Mouse (Mus musculus) CH12.LX (cell line): ENCODE measurements at regions not wholly inside any gene's neighbourhood (a gene's known extent, or its start where the extent isn't known, plus 50 kb on each side); places are given as distances from the start of the nearest gene placed in this dataset.
A peak's percentile ranks its signal among the peaks of the same experiment; 100 is the strongest.

ENCODE experiments used
- DNase-seq: peaks from one replicate; pipeline ENCODE4 v3.0.0-alpha.2; 2013; ENCODE audit errors: extremely low read depth
- H3K27ac ChIP-seq: 2 replicates; pipeline ENCODE4 v1.5.1; 2012; ENCODE audit warnings: low read depth, mild to moderate bottlenecking, control low read depth, moderate library complexity; ENCODE audit not compliant: insufficient read depth
- H3K27me3 ChIP-seq: replicated peaks from 2 replicates; pipeline ENCODE3; 2012; ENCODE audit warnings: inconsistent platforms
- H3K36me3 ChIP-seq, 2 experiments: replicated peaks in 1 of 2; 2 replicates each; pipeline versions ENCODE3 to v1.6.1; 2012; ENCODE audit warnings: inconsistent platforms in 1 of 2, low read length in 1 of 2, mild to moderate bottlenecking in 1 of 2, mixed read lengths in 1 of 2, moderate library complexity in 1 of 2; ENCODE audit not compliant: control insufficient read depth in 1 of 2, insufficient read depth in 1 of 2
- H3K4me1 ChIP-seq, 2 experiments: 2 replicates each; pipeline ENCODE4 v1.6.1; 2012; ENCODE audit warnings: inconsistent platforms in 1 of 2, moderate library complexity in 1 of 2; ENCODE audit not compliant: insufficient read depth in 2 of 2, control insufficient read depth in 1 of 2
- H3K4me2 ChIP-seq: 2 replicates; pipeline ENCODE4 v1.6.1; 2012; ENCODE audit warnings: low read depth, mild to moderate bottlenecking, control low read depth; ENCODE audit not compliant: poor library complexity, insufficient read depth, severe bottlenecking
- H3K4me3 ChIP-seq, 3 experiments: fragments of 150-350 bp in 1 of 3; sonication (generic) in 1 of 3; replicated peaks in 1 of 3; 2 replicates each; pipeline versions ENCODE3 to v1.5.1; 2011 to 2012; ENCODE audit warnings: low read depth in 2 of 3, low read length in 2 of 3, mild to moderate bottlenecking in 2 of 3, moderate library complexity in 2 of 3, control low read depth in 1 of 3, improper control_type of control experiment in 1 of 3, inconsistent platforms in 1 of 3, mixed read lengths in 1 of 3; ENCODE audit not compliant: poor library complexity in 1 of 3
- H3K79me2 ChIP-seq: replicated peaks from 2 replicates; pipeline ENCODE4 v1.6.1; 2012; ENCODE audit warnings: mild to moderate bottlenecking, moderate library complexity; ENCODE audit not compliant: control insufficient read depth, poor library complexity, insufficient read depth, severe bottlenecking; ENCODE audit errors: extremely low read depth
- H3K9ac ChIP-seq: 2 replicates; pipeline ENCODE4 v1.6.1; 2012; ENCODE audit warnings: low read depth, mild to moderate bottlenecking, control low read depth, moderate library complexity; ENCODE audit not compliant: insufficient read depth
- H3K9me3 ChIP-seq: replicated peaks from 2 replicates; pipeline ENCODE3; 2012; ENCODE audit warnings: low read length, inconsistent platforms, mixed read lengths
- BHLHE40 ChIP-seq: IDR thresholded peaks from 2 replicates; pipeline ENCODE4 v1.6.1; 2011; ENCODE audit warnings: mild to moderate bottlenecking, low read depth, low read length, improper control_type of control experiment
- CHD2 ChIP-seq: IDR thresholded peaks from 2 replicates; pipeline ENCODE4 v1.6.1; 2011; ENCODE audit warnings: low read length, improper control_type of control experiment
- CTCF ChIP-seq, 2 experiments: IDR thresholded peaks in 1 of 2; conservative IDR thresholded peaks in 1 of 2; 2 replicates each; pipeline ENCODE4 v1.5.1; 2011 to 2012; ENCODE audit warnings: low read depth in 2 of 2, low read length in 2 of 2, improper control_type of control experiment in 1 of 2, inconsistent platforms in 1 of 2, mild to moderate bottlenecking in 1 of 2, moderate library complexity in 1 of 2
- ELF1 ChIP-seq: IDR thresholded peaks from 2 replicates; pipeline ENCODE4 v1.6.1; 2014; ENCODE audit warnings: low read depth, mild to moderate bottlenecking, inconsistent platforms, low read length, improper control_type of control experiment
- EP300 ChIP-seq: IDR thresholded peaks from 2 replicates; pipeline ENCODE4 v1.6.1; 2011; ENCODE audit warnings: low read length, improper control_type of control experiment
- ETS1 ChIP-seq: conservative IDR thresholded peaks from 2 replicates; pipeline ENCODE4 v1.6.1; 2012; ENCODE audit warnings: low read depth, mild to moderate bottlenecking, inconsistent platforms, low read length, improper control_type of control experiment, moderate library complexity
- HCFC1 ChIP-seq: IDR thresholded peaks from 2 replicates; pipeline ENCODE4 v1.6.1; 2012; ENCODE audit warnings: low read depth, mild to moderate bottlenecking, inconsistent platforms, low read length, improper control_type of control experiment
- IRF4 ChIP-seq: IDR thresholded peaks from 2 replicates; pipeline ENCODE4 v1.6.1; 2014; ENCODE audit warnings: low read depth, mild to moderate bottlenecking, inconsistent platforms, low read length, improper control_type of control experiment
- JUN ChIP-seq: IDR thresholded peaks from 2 replicates; pipeline ENCODE4 v1.6.1; 2011; ENCODE audit warnings: low read depth, mild to moderate bottlenecking, low read length, improper control_type of control experiment, moderate library complexity; ENCODE audit not compliant: insufficient read depth
- JUND ChIP-seq: conservative IDR thresholded peaks from 2 replicates; pipeline ENCODE4 v1.6.1; 2011; ENCODE audit warnings: low read depth, low read length, improper control_type of control experiment
- MAFK ChIP-seq: IDR thresholded peaks from 2 replicates; pipeline ENCODE4 v1.6.1; 2011; ENCODE audit warnings: low read length, improper control_type of control experiment; ENCODE audit not compliant: insufficient replicate concordance
- MAX ChIP-seq: IDR thresholded peaks from 2 replicates; pipeline ENCODE4 v1.6.1; 2011; ENCODE audit warnings: low read length, improper control_type of control experiment
- MAZ ChIP-seq: IDR thresholded peaks from 2 replicates; pipeline ENCODE4 v1.6.1; 2012; ENCODE audit warnings: low read depth, mild to moderate bottlenecking, inconsistent platforms, low read length, improper control_type of control experiment, moderate library complexity
- MEF2A ChIP-seq: IDR thresholded peaks from 2 replicates; pipeline ENCODE4 v1.6.1; 2014; ENCODE audit warnings: low read depth, mild to moderate bottlenecking, inconsistent platforms, low read length, improper control_type of control experiment, borderline replicate concordance
- NELFE ChIP-seq: IDR thresholded peaks from 2 replicates; pipeline ENCODE4 v1.6.1; 2011; ENCODE audit warnings: low read depth, low read length, improper control_type of control experiment
- POLR2A ChIP-seq: IDR thresholded peaks from 2 replicates; pipeline ENCODE4 v1.6.1; 2011; ENCODE audit warnings: low read depth, mild to moderate bottlenecking, improper control_type of control experiment, low read length
- POLR2AphosphoS2 ChIP-seq: IDR thresholded peaks from 2 replicates; pipeline ENCODE4 v1.6.1; 2011; ENCODE audit warnings: low read depth, low read length, improper control_type of control experiment
- RAD21 ChIP-seq: IDR thresholded peaks from 2 replicates; pipeline ENCODE4 v1.6.1; 2011; ENCODE audit warnings: low read depth, mild to moderate bottlenecking, low read length, improper control_type of control experiment, moderate library complexity
- TCF12 ChIP-seq: IDR thresholded peaks from 2 replicates; pipeline ENCODE4 v1.6.1; 2014; ENCODE audit warnings: low read depth, mild to moderate bottlenecking, inconsistent platforms, low read length, improper control_type of control experiment
- USF2 ChIP-seq: conservative IDR thresholded peaks from 2 replicates; pipeline ENCODE4 v1.6.1; 2011; ENCODE audit warnings: low read depth, low read length, improper control_type of control experiment
- ZC3H11A ChIP-seq: IDR thresholded peaks from 2 replicates; pipeline ENCODE4 v1.6.1; 2012; ENCODE audit warnings: low read depth, mild to moderate bottlenecking, inconsistent platforms, low read length, improper control_type of control experiment
- ZKSCAN1 ChIP-seq: IDR thresholded peaks from 2 replicates; pipeline ENCODE4 v1.6.1; 2012; ENCODE audit warnings: low read depth, inconsistent platforms, low read length, improper control_type of control experiment, borderline replicate concordance
- ZNF384 ChIP-seq: IDR thresholded peaks from 2 replicates; pipeline ENCODE4 v1.6.1; 2012; ENCODE audit warnings: low read depth, low read length, improper control_type of control experiment, inconsistent platforms
- dilution Hi-C: fragments of 300-500 bp; cut with MboI; formaldehyde crosslinking; loops from 2 replicates; pipeline ENCODE4 v1.14.3; 2020; ENCODE audit warnings: low sequenced_read_pairs; ENCODE audit not compliant: extremely low pct_unique_long_range_greater_than_20kb, extremely low pct_ligation_motif_present
- in situ Hi-C: fragments of 300-500 bp; cut with MboI; formaldehyde crosslinking; loops from 3 replicates; pipeline ENCODE4 v1.14.3; 2019; ENCODE audit warnings: low sequenced_read_pairs, low pct_ligation_motif_present, low pct_unique_long_range_greater_than_20kb, mixed read lengths

- Histone ChIP-seq H3K4me3 (no peak overlapping the region), H3K4me2 (no peak overlapping the region), H3K79me2 (no peaks in the 10 kb centered on the region), H3K27ac (no peak overlapping the region), H3K27me3 (no peaks in the 10 kb centered on the region), H3K36me3 (no peaks in the 10 kb centered on the region), H3K4me1 (peaks cover 4 to 16% of the 10 kb centered on the region in 2 experiments; a peak in 3 of 4 replicates), H3K9ac (no peak overlapping the region), H3K9me3 (no peaks in the 10 kb centered on the region)
- no peak for DNase-seq
- TF ChIP-seq ZC3H11A: no peak
- in situ Hi-C loops: no loop called here
- dilution Hi-C loops: no loop called here
These were observed 70.7 kb upstream of the Ddit4l start for GRCm38 (mm10) chr3:137550708-137551107.

GRCm38 (mm10) chr3:137552472-137553336 is 68.7 kb upstream of the Ddit4l start:
- in situ Hi-C loops: no loop called here

GRCm38 (mm10) chr3:137560851-137561449 is 60.5 kb upstream of the Ddit4l start:
- Histone ChIP-seq H3K9ac (no peak overlapping the region), H3K27ac (no peak overlapping the region), H3K79me2 (no peaks in the 10 kb centered on the region), H3K4me1 (peaks cover 17 to 43% of the 10 kb centered on the region in 2 experiments), H3K36me3 (no peaks in the 10 kb centered on the region), H3K4me3 (no peak overlapping the region), H3K27me3 (no peaks in the 10 kb centered on the region), H3K9me3 (no peaks in the 10 kb centered on the region), H3K4me2 (no peak overlapping the region)
- DNase-seq: no peak
- in situ Hi-C loops: no loop called here
- dilution Hi-C loops: no loop called here
- TF ChIP-seq MAX (no peak), NELFE (no peak), ELF1 (no peak), MAFK (no peak), POLR2A (no peak), CTCF (conservative IDR thresholded peaks at IDR 0.05 in 1 of 2, IDR thresholded peaks at IDR 0.05 in 1 of 2; ENCODE audit: low read depth in 2 of 2, low read length in 2 of 2) (no peak), ZKSCAN1 (no peak), EP300 (no peak)

More at GRCm38 (mm10) chr3:137552472-137553336, 68.7 kb upstream of the Ddit4l start:
- no peaks in the 10 kb centered on the region for H3K79me2 ChIP-seq
- DNase-seq: peak; percentile 71
- H3K9ac ChIP-seq: no peak overlapping the region
- TF ChIP-seq ZNF384 (peak; percentile 93), JUN (peak; percentile 82), BHLHE40 (peak; percentile 92), MAZ (0 out of 2 replicates have a peak, but pooled peaks have one; percentile 23), USF2 (peak; percentile 38), IRF4 (peak; percentile 95), MAX (peak; percentile 23; the same call in 1 of the 2 replicates), ZKSCAN1 (no peak), MEF2A (peak; percentile 64; the same call in 1 of the 2 replicates), POLR2AphosphoS2 (no peak), ETS1 (peak; percentile 85), EP300 (peak; percentile 86), CHD2 (peak; percentile 35; the same call in 1 of the 2 replicates), TCF12 (peak; percentile 52; the same call in 1 of the 2 replicates), MAFK (peak; percentile 74; the same call in 1 of the 2 replicates), NELFE (no peak), HCFC1 (no peak), RAD21 (no peak), JUND (peak; percentile 85; the same call in 1 of the 2 replicates)
- H3K27ac ChIP-seq: no peak overlapping the region
- dilution Hi-C loops: no loop called here
- peaks cover 7 to 17% of the 10 kb centered on the region in 2 experiments for H3K4me1 ChIP-seq
- H3K27me3 ChIP-seq: no peaks in the 10 kb centered on the region
- no peak overlapping the region; the same call in 1 of the 2 replicates for H3K4me2 ChIP-seq
- H3K36me3 ChIP-seq: no peaks in the 10 kb centered on the region
- H3K4me3 ChIP-seq: no peak overlapping the region
- H3K9me3 ChIP-seq: no peaks in the 10 kb centered on the region
